Mouse (Mus musculus) thymus, postnatal 14 days (tissue): Measurements from ENCODE around the gene Ablim2.

Source experiments
- DNase-seq: peaks from one replicate; pipeline ENCODE4 v3.0.0; 2021

The Ablim2 gene

GRCm38 (mm10) chr5:35817882-35818281, 60.2 kb downstream of the Ablim2 start:
- no peak for DNase-seq

GRCm38 (mm10) chr5:35822721-35823120, 65.0 kb downstream of the Ablim2 start:
- no peak for DNase-seq

GRCm38 (mm10) chr5:35826465-35826864, 68.8 kb downstream of the Ablim2 start:
- DNase-seq, result no peak

- no peak for DNase-seq
Observed at GRCm38 (mm10) chr5:35827075-35827474, 69.4 kb downstream of the Ablim2 start.

- DNase-seq, result no peak
Observed at GRCm38 (mm10) chr5:35827856-35828255, 70.2 kb downstream of the Ablim2 start.

GRCm38 (mm10) chr5:35830101-35830500, 72.4 kb downstream of the Ablim2 start:
- DNase-seq, result no peak

- DNase-seq, result no peak
Observed at GRCm38 (mm10) chr5:35833881-35834280, 76.2 kb downstream of the Ablim2 start.

- no peak for DNase-seq
Observed at GRCm38 (mm10) chr5:35836992-35837391, 79.3 kb downstream of the Ablim2 start.

GRCm38 (mm10) chr5:35839262-35839661, 81.6 kb downstream of the Ablim2 start:
- no peak for DNase-seq

GRCm38 (mm10) chr5:35851485-35851884, 93.8 kb downstream of the Ablim2 start:
- DNase-seq, result no peak

GRCm38 (mm10) chr5:35853463-35853862, 95.8 kb downstream of the Ablim2 start:
- DNase-seq, result no peak

GRCm38 (mm10) chr5:35856245-35856644, 98.6 kb downstream of the Ablim2 start:
- no peak for DNase-seq

- DNase-seq, result peak; percentile 70
Observed at GRCm38 (mm10) chr5:35858069-35858468, 100.4 kb downstream of the Ablim2 start.

GRCm38 (mm10) chr5:35861456-35861855, 103.8 kb downstream of the Ablim2 start:
- DNase-seq, result no peak

GRCm38 (mm10) chr5:35869973-35870372, 112.3 kb downstream of the Ablim2 start:
- DNase-seq, result no peak

- DNase-seq, result peak; percentile 76
Observed at GRCm38 (mm10) chr5:35870408-35871012, 112.8 kb downstream of the Ablim2 start.

GRCm38 (mm10) chr5:35873382-35873781, 115.7 kb downstream of the Ablim2 start:
- DNase-seq, result no peak

- no peak for DNase-seq
Observed at GRCm38 (mm10) chr5:35876236-35876635, 118.6 kb downstream of the Ablim2 start.

GRCm38 (mm10) chr5:35879199-35879598, 121.5 kb downstream of the Ablim2 start:
- DNase-seq, result no peak

- DNase-seq, result no peak
Observed at GRCm38 (mm10) chr5:35882391-35882790, 124.7 kb downstream of the Ablim2 start.

- peak; percentile 46 for DNase-seq
Observed at GRCm38 (mm10) chr5:35884262-35884661, 126.6 kb downstream of the Ablim2 start.

- no peak for DNase-seq
Observed at GRCm38 (mm10) chr5:35884689-35885088, 127.0 kb downstream of the Ablim2 start.

GRCm38 (mm10) chr5:35888959-35889358, 131.3 kb downstream of the Ablim2 start:
- peak; percentile 19 for DNase-seq

- DNase-seq, result no peak
Observed at GRCm38 (mm10) chr5:35889641-35890040, 132.0 kb downstream of the Ablim2 start.

- no peak for DNase-seq
Observed at GRCm38 (mm10) chr5:35890985-35891730, 133.5 kb downstream of the Ablim2 start.
